Mouse (Mus musculus): ENCODE data around the gene Agr2. TPM values are rescaled to one million over a fixed set of nuclear protein-coding genes. Genes with fewer than 3 reads are reported as not detected.
A peak's percentile ranks its signal among the peaks of the same experiment; 100 is the strongest.

The Agr2 gene
- polyA plus RNA-seq, 1 experiment = not detected

DNA sequence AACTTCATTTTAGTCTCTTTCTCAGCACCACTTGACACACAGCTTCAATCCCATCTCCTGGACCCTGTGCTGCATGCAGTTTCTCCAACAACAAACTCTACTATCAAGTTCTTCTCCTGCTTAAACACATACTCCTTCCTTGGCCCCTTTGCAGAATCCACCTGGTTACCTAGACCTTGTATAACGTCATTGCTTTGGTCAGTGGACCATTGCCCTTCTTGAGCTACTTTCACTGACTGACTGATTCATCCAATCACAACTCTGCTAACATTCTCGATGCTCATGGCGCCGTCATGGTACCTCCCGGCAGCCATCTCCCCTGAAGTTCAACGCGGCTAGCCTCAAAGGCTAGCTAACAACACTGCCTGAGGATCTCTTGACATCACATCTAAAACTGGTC, 43.4 kb downstream of the Agr2 start:
- Histone ChIP-seq H3K4me1 (ENCODE audit: control insufficient read depth, insufficient read depth, low read length) (peaks cover 2% of the 10 kb centered on the region), H3K27ac (ENCODE audit: control insufficient read depth, insufficient read depth, low read depth, low read length) (no peak overlapping the region), H3K4me3 (ENCODE audit: control insufficient read depth, low read depth, low read length) (no peak overlapping the region), H3K27me3 (ENCODE audit: control insufficient read depth, insufficient read depth, low read length) (no peaks in the 10 kb centered on the region), H3K36me3 (ENCODE audit: control insufficient read depth, insufficient read depth, low read length) (no peaks in the 10 kb centered on the region)
- TF ChIP-seq POLR2A (IDR thresholded peaks at IDR 0.05; ENCODE audit: control insufficient read depth, low read depth, low read length) (no peak), CTCF (IDR thresholded peaks at IDR 0.05; ENCODE audit: control insufficient read depth, insufficient read depth, insufficient replicate concordance, low read depth, low read length) (no peak)

DNA sequence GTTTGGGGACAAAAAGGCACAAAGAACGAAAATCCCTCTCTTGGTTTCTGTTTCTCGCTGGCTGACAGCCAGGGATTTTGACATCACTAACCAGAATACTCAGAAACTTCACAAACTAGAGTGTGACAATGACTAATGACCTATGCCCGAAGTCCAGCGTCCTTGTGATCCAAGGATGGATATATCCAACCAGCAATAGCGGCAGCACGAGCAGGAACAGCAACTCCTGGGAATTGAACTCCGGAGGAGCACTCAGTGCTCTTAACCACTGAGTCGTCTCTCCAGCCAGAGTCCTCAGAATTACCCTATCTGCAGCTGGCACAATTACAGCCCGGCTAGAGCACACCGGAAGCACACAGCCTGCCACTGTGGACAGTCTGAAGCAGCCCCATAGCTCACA, 44.1 kb downstream of the Agr2 start:
- TF ChIP-seq CTCF (IDR thresholded peaks at IDR 0.05; ENCODE audit: control insufficient read depth, insufficient read depth, insufficient replicate concordance, low read depth, low read length) = no peak
- TF ChIP-seq POLR2A (IDR thresholded peaks at IDR 0.05; ENCODE audit: control insufficient read depth, low read depth, low read length) = no peak
- Histone ChIP-seq H3K27ac (ENCODE audit: control insufficient read depth, insufficient read depth, low read depth, low read length) (no peak overlapping the region), H3K27me3 (ENCODE audit: control insufficient read depth, insufficient read depth, low read length) (no peaks in the 10 kb centered on the region), H3K4me3 (ENCODE audit: control insufficient read depth, low read depth, low read length) (no peak overlapping the region), H3K36me3 (ENCODE audit: control insufficient read depth, insufficient read depth, low read length) (no peaks in the 10 kb centered on the region), H3K4me1 (ENCODE audit: control insufficient read depth, insufficient read depth, low read length) (peaks cover 5% of the 10 kb centered on the region)

GRCm38 (mm10) chr12:36039541-36040084, 46.9 kb downstream of the Agr2 start:
- Histone ChIP-seq H3K4me1 (ENCODE audit: control insufficient read depth, insufficient read depth, low read length) (peaks cover 9% of the 10 kb centered on the region), H3K27ac (ENCODE audit: control insufficient read depth, insufficient read depth, low read depth, low read length) (no peak overlapping the region), H3K36me3 (ENCODE audit: control insufficient read depth, insufficient read depth, low read length) (no peaks in the 10 kb centered on the region), H3K27me3 (ENCODE audit: control insufficient read depth, insufficient read depth, low read length) (no peaks in the 10 kb centered on the region), H3K4me3 (ENCODE audit: control insufficient read depth, low read depth, low read length) (no peak overlapping the region)
- TF ChIP-seq CTCF (IDR thresholded peaks at IDR 0.05; ENCODE audit: control insufficient read depth, insufficient read depth, insufficient replicate concordance, low read depth, low read length) (no peak), POLR2A (IDR thresholded peaks at IDR 0.05; ENCODE audit: control insufficient read depth, low read depth, low read length) (no peak)

- Histone ChIP-seq H3K27ac (ENCODE audit: control insufficient read depth, insufficient read depth, low read depth, low read length) (no peak overlapping the region), H3K36me3 (ENCODE audit: control insufficient read depth, insufficient read depth, low read length) (no peaks in the 10 kb centered on the region), H3K27me3 (ENCODE audit: control insufficient read depth, insufficient read depth, low read length) (no peaks in the 10 kb centered on the region), H3K4me1 (ENCODE audit: control insufficient read depth, insufficient read depth, low read length) (peaks cover 13% of the 10 kb centered on the region), H3K4me3 (ENCODE audit: control insufficient read depth, low read depth, low read length) (no peak overlapping the region; the same call in 1 of the 2 replicates)
- no peak for TF ChIP-seq POLR2A (IDR thresholded peaks at IDR 0.05; ENCODE audit: control insufficient read depth, low read depth, low read length)
- no peak for TF ChIP-seq CTCF (IDR thresholded peaks at IDR 0.05; ENCODE audit: control insufficient read depth, insufficient read depth, insufficient replicate concordance, low read depth, low read length)
These were observed 48.0 kb downstream of the Agr2 start for GRCm38 (mm10) chr12:36040571-36041280.

GRCm38 (mm10) chr12:36041281-36041589, 48.5 kb downstream of the Agr2 start:
- Histone ChIP-seq H3K27ac (ENCODE audit: control insufficient read depth, insufficient read depth, low read depth, low read length) (no peak overlapping the region), H3K4me1 (ENCODE audit: control insufficient read depth, insufficient read depth, low read length) (peaks cover 16% of the 10 kb centered on the region), H3K4me3 (ENCODE audit: control insufficient read depth, low read depth, low read length) (no peak overlapping the region; the same call in 1 of the 2 replicates), H3K27me3 (ENCODE audit: control insufficient read depth, insufficient read depth, low read length) (no peaks in the 10 kb centered on the region), H3K36me3 (ENCODE audit: control insufficient read depth, insufficient read depth, low read length) (no peaks in the 10 kb centered on the region)
- TF ChIP-seq POLR2A (IDR thresholded peaks at IDR 0.05; ENCODE audit: control insufficient read depth, low read depth, low read length) (no peak), CTCF (IDR thresholded peaks at IDR 0.05; ENCODE audit: control insufficient read depth, insufficient read depth, insufficient replicate concordance, low read depth, low read length) (no peak)

DNA sequence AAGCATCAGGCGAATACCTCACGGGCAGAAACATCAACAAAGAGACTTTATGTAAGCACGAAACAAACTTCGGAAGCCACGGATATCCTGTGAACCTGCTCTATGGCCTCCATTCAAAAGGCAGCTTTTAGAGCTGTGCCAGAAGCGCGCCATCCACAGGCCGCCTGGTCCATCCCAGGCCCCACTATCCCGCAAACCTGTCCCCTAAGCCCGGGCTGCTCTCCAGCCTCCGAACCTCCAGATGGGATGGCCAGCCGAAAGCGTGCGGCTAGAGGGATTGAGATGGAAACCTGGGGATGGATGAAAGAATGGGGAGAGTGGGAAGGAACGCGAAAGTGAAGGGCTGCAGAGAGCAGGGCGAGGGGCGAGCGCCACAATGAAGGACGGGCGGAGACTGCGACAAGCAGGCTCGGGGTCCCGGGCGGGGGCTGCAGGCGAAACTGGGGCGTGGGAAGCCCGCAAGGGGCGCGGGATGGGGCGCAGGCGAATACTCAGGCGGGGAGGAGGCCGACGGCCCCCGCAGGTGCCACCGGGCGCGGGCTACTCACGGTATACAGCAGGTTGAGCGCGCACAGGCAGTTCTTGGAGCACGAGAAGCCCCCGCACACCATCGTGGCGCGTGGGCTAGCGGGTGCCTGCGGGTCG, 49.1 kb downstream of the Agr2 start:
- peak overlapping the region; percentile 79 for H3K4me3 ChIP-seq (ENCODE audit: control insufficient read depth, low read depth, low read length)
- H3K36me3 ChIP-seq (ENCODE audit: control insufficient read depth, insufficient read depth, low read length) = no peaks in the 10 kb centered on the region
- TF ChIP-seq POLR2A (IDR thresholded peaks at IDR 0.05; ENCODE audit: control insufficient read depth, low read depth, low read length) (no peak), CTCF (IDR thresholded peaks at IDR 0.05; ENCODE audit: control insufficient read depth, insufficient read depth, insufficient replicate concordance, low read depth, low read length) (no peak)
- peaks cover 19% of the 10 kb centered on the region for H3K4me1 ChIP-seq (ENCODE audit: control insufficient read depth, insufficient read depth, low read length)
- no peak overlapping the region; the same call in 1 of the 2 replicates for H3K27ac ChIP-seq (ENCODE audit: control insufficient read depth, insufficient read depth, low read depth, low read length)
- H3K27me3 ChIP-seq (ENCODE audit: control insufficient read depth, insufficient read depth, low read length) = no peaks in the 10 kb centered on the region

DNA sequence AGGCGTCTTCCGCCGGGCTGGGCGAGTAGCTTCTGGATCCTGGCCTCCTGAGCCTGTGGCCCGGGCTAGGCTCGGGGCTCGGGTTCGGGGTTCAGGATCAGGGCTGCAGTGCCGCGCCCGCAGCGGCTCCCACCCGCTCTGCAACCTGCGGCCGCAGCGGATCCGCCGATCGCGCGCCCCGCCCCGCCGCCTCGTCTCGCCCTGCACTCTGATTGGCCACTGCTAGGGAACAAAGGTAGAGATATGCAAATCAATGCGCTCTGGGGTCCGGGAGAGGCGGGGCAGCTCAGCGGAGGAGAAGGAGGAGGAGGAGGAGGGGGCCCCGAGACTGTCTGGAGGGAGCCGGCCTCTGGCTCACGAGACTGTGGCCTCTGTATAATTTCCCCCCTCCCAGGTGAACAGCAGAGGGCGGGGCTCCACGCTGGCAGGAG, 49.7 kb downstream of the Agr2 start, which contains the start of gene Tspan13:
Gene Tspan13 (minus strand): TSS at position 153 of the 431 bp plus-strand sequence.
- TF ChIP-seq POLR2A (IDR thresholded peaks at IDR 0.05; ENCODE audit: control insufficient read depth, low read depth, low read length) (peak; percentile 54; the same call in 1 of the 2 replicates), CTCF (IDR thresholded peaks at IDR 0.05; ENCODE audit: control insufficient read depth, insufficient read depth, insufficient replicate concordance, low read depth, low read length) (no peak)
- peaks cover 19% of the 10 kb centered on the region for H3K4me1 ChIP-seq (ENCODE audit: control insufficient read depth, insufficient read depth, low read length)
- no peaks in the 10 kb centered on the region for H3K27me3 ChIP-seq (ENCODE audit: control insufficient read depth, insufficient read depth, low read length)
- H3K4me3 ChIP-seq (ENCODE audit: control insufficient read depth, low read depth, low read length) = peak within 1 kb of the TSS; percentile 79
- no peak within 1 kb of the TSS; the same call in 1 of the 2 replicates for H3K27ac ChIP-seq (ENCODE audit: control insufficient read depth, insufficient read depth, low read depth, low read length)
- H3K36me3 ChIP-seq (ENCODE audit: control insufficient read depth, insufficient read depth, low read length) = no peaks in the 10 kb centered on the region
